Mouse (Mus musculus) liver, embryonic 16.5 days (tissue): ENCODE results near the gene Chaf1a. TPM values are rescaled to one million over a fixed set of nuclear protein-coding genes. Genes with fewer than 3 reads are reported as not detected.
"Not testable (repeated sequence)": the region's sequence is repeated elsewhere in the genome, so short reads cannot be mapped to it uniquely, and the experiment has no call there.

Experiments used
- ATAC-seq: fragments of 200-750 bp; cut with Nextera tagmentation; 2 replicates; pipeline ENCODE4 v1.8.0; 2017; ENCODE audit warnings: low read depth, mild to moderate bottlenecking, moderate number of reproducible peaks, moderate library complexity
- H3K27ac ChIP-seq: fragments of 300-500 bp; sonication (generic); 2 replicates; pipeline ENCODE4 v1.5.1; 2014; ENCODE audit warnings: mild to moderate bottlenecking, low read length
- H3K27me3 ChIP-seq: fragments of 300-500 bp; sonication (generic); 2 replicates; pipeline ENCODE4 v1.6.1; 2014; ENCODE audit warnings: low read depth, low read length, mixed read lengths; ENCODE audit not compliant: control insufficient read depth, insufficient read depth
- H3K36me3 ChIP-seq: fragments of 300-500 bp; sonication (generic); 2 replicates; pipeline ENCODE4 v1.6.1; 2014; ENCODE audit warnings: mild to moderate bottlenecking; ENCODE audit not compliant: control insufficient read depth, insufficient read depth
- H3K4me1 ChIP-seq: fragments of 300-500 bp; sonication (generic); 2 replicates; pipeline ENCODE4 v1.6.1; 2014; ENCODE audit warnings: low read depth, low read length, mixed read lengths; ENCODE audit not compliant: control insufficient read depth
- H3K4me2 ChIP-seq: fragments of 300-500 bp; sonication (generic); 2 replicates; pipeline ENCODE4 v1.6.1; 2014; ENCODE audit warnings: low read depth, low read length, mixed read lengths
- H3K4me3 ChIP-seq: fragments of 300-500 bp; sonication (generic); 2 replicates; pipeline ENCODE4 v1.5.1; 2014; ENCODE audit warnings: low read depth, mild to moderate bottlenecking, low read length
- H3K9ac ChIP-seq: fragments of 300-500 bp; sonication (generic); 2 replicates; pipeline ENCODE4 v1.6.1; 2014; ENCODE audit warnings: low read depth, low read length
- H3K9me3 ChIP-seq: fragments of 300-500 bp; sonication (generic); replicated peaks from 2 replicates; pipeline ENCODE4 v1.6.1; 2016; ENCODE audit warnings: low read length; ENCODE audit not compliant: control insufficient read depth
- WGBS: fragments of 180-500 bp; shearing (Covaris S2); extraction: QIAGEN DNeasy Blood & Tissue Kit; methylation state at CpG from one replicate; pipeline ENCODE4 v1.1.7; 2014; ENCODE audit not compliant: insufficient replicate concordance; 5-methylcytosine and 5-hydroxymethylcytosine counted together
- polyA plus RNA-seq: library from polyadenylated mRNA; unstranded; fragments of >200 nt; fragmentation: Nextera tagmentation; extraction: Ambion mirVana; gene quantifications from 2 replicates; pipeline ENCODE4 v1.2.1, GENCODE M21; 2015

The Chaf1a gene
- polyA plus RNA-seq, 1 experiment from 2014 or later, result 14.5 TPM

GRCm38 (mm10) chr17:56102927-56103326 is 62.7 kb downstream of the Chaf1a start:
- Histone ChIP-seq H3K27me3 (no peaks in the 10 kb centered on the region), H3K36me3 (peaks cover 30% of the 10 kb centered on the region), H3K4me3 (no peak overlapping the region), H3K9ac (no peak overlapping the region), H3K4me2 (no peak overlapping the region), H3K27ac (no peak overlapping the region), H3K9me3 (no peaks in the 10 kb centered on the region), H3K4me1 (no peaks in the 10 kb centered on the region)
- 78% methylated on average over 9 of the region's 9 CpGs for WGBS
- no peak for ATAC-seq

- 82% methylated on average over 8 of the region's 8 CpGs for WGBS
- H3K27ac ChIP-seq, result no peak overlapping the region
- H3K4me1 ChIP-seq, result no peaks in the 10 kb centered on the region
- no peaks in the 10 kb centered on the region for H3K27me3 ChIP-seq
- no peak for ATAC-seq
- no peak overlapping the region for H3K4me2 ChIP-seq
- H3K9ac ChIP-seq, result no peak overlapping the region
- no peaks in the 10 kb centered on the region for H3K9me3 ChIP-seq
- peaks cover 23% of the 10 kb centered on the region for H3K36me3 ChIP-seq
- no peak overlapping the region for H3K4me3 ChIP-seq
Observed at GRCm38 (mm10) chr17:56103465-56104285, 63.4 kb downstream of the Chaf1a start.

- H3K36me3 ChIP-seq, result peaks cover 18% of the 10 kb centered on the region
- not testable (repeated sequence) for ATAC-seq, H3K27ac ChIP-seq, H3K9ac ChIP-seq, H3K4me3 ChIP-seq, H3K9me3 ChIP-seq, H3K27me3 ChIP-seq, H3K4me1 ChIP-seq, H3K4me2 ChIP-seq
- WGBS, result 65% methylated on average over 2 of the region's 5 CpGs
Observed at GRCm38 (mm10) chr17:56104821-56105220, 64.6 kb downstream of the Chaf1a start.

- H3K36me3 ChIP-seq, H3K4me1 ChIP-seq, H3K9me3 ChIP-seq, H3K27me3 ChIP-seq, H3K4me2 ChIP-seq, H3K9ac ChIP-seq, ATAC-seq, H3K4me3 ChIP-seq, H3K27ac ChIP-seq: not testable (repeated sequence)
- 78% methylated on average over 4 of the region's 4 CpGs for WGBS
Observed at GRCm38 (mm10) chr17:56106436-56106835, 66.2 kb downstream of the Chaf1a start.

- H3K27ac ChIP-seq, result no peak overlapping the region
- peaks cover 6% of the 10 kb centered on the region; the same call in 1 of the 2 replicates for H3K36me3 ChIP-seq
- no peaks in the 10 kb centered on the region for H3K9me3 ChIP-seq
- ATAC-seq, result no peak
- H3K4me1 ChIP-seq, result no peaks in the 10 kb centered on the region
- no peaks in the 10 kb centered on the region for H3K27me3 ChIP-seq
- H3K4me3 ChIP-seq, result no peak overlapping the region
- 50% methylated on average over 4 of the region's 4 CpGs for WGBS
- H3K9ac ChIP-seq, result no peak overlapping the region
- no peak overlapping the region for H3K4me2 ChIP-seq
Observed at GRCm38 (mm10) chr17:56106981-56107380, 66.7 kb downstream of the Chaf1a start.

- Histone ChIP-seq H3K4me1 (no peaks in the 10 kb centered on the region), H3K4me3 (no peak overlapping the region), H3K27ac (no peak overlapping the region), H3K4me2 (no peak overlapping the region), H3K27me3 (no peaks in the 10 kb centered on the region), H3K9me3 (no peaks in the 10 kb centered on the region), H3K9ac (no peak overlapping the region), H3K36me3 (no peaks in the 10 kb centered on the region)
- ATAC-seq, result no peak
- WGBS, result 49% methylated on average over 2 of the region's 2 CpGs
Observed at GRCm38 (mm10) chr17:56107736-56108135, 67.5 kb downstream of the Chaf1a start.

GRCm38 (mm10) chr17:56108334-56109044 is 68.2 kb downstream of the Chaf1a start:
- no peak overlapping the region for H3K4me3 ChIP-seq
- H3K36me3 ChIP-seq, result no peaks in the 10 kb centered on the region
- no peak overlapping the region for H3K9ac ChIP-seq
- no peaks in the 10 kb centered on the region for H3K9me3 ChIP-seq
- no peaks in the 10 kb centered on the region for H3K4me1 ChIP-seq
- H3K27me3 ChIP-seq, result no peaks in the 10 kb centered on the region
- H3K27ac ChIP-seq, result no peak overlapping the region
- ATAC-seq, result 0 out of 2 replicates have a peak, but pooled peaks have one; percentile 18
- WGBS, result 61% methylated on average over 6 of the region's 6 CpGs
- no peak overlapping the region for H3K4me2 ChIP-seq

- 41% methylated on average over 10 of the region's 10 CpGs for WGBS
- no peaks in the 10 kb centered on the region for H3K4me1 ChIP-seq
- H3K36me3 ChIP-seq, result no peaks in the 10 kb centered on the region
- H3K27ac ChIP-seq, result no peak within 1 kb of the TSS
- H3K9me3 ChIP-seq, result no peaks in the 10 kb centered on the region
- no peak within 1 kb of the TSS for H3K4me3 ChIP-seq
- no peak for ATAC-seq
- no peak within 1 kb of the TSS for H3K9ac ChIP-seq
- H3K4me2 ChIP-seq, result no peak within 1 kb of the TSS
- no peaks in the 10 kb centered on the region for H3K27me3 ChIP-seq
Observed at GRCm38 (mm10) chr17:56109219-56110051, 69.2 kb downstream of the Chaf1a start, which contains the start of gene Plin4. Gene Plin4 (minus strand): TSS chr17:56109803.
